Mouse (Mus musculus) liver, embryonic 13.5 days (tissue): ENCODE results near the gene Erbb4. TPM values are rescaled to one million over a fixed set of nuclear protein-coding genes. Genes with fewer than 3 reads are reported as not detected.

Experiments used
- ATAC-seq: fragments of 200-750 bp; cut with Nextera tagmentation; 2 replicates; pipeline ENCODE4 v1.8.0; 2017; ENCODE audit warnings: low read depth, mild to moderate bottlenecking, moderate number of reproducible peaks, moderate library complexity
- DNase-seq: peaks from one replicate; pipeline ENCODE4 v3.0.0; 2022
- H3K27ac ChIP-seq: fragments of 300-500 bp; sonication (generic); 2 replicates; pipeline ENCODE4 v1.5.1; 2015; ENCODE audit warnings: moderate library complexity, mild to moderate bottlenecking, inconsistent platforms
- H3K27me3 ChIP-seq: fragments of 300-500 bp; sonication (generic); 2 replicates; pipeline ENCODE4 v1.6.1; 2015; ENCODE audit warnings: mild to moderate bottlenecking, inconsistent platforms
- H3K36me3 ChIP-seq: fragments of 300-500 bp; sonication (generic); 2 replicates; pipeline ENCODE4 v1.6.1; 2015; ENCODE audit warnings: mild to moderate bottlenecking, inconsistent platforms
- H3K4me1 ChIP-seq: fragments of 300-500 bp; sonication (generic); replicated peaks from 2 replicates; pipeline ENCODE4 v1.6.1; 2015; ENCODE audit warnings: inconsistent platforms
- H3K4me2 ChIP-seq: fragments of 300-500 bp; sonication (generic); 2 replicates; pipeline ENCODE4 v1.6.1; 2015; ENCODE audit warnings: inconsistent platforms, mild to moderate bottlenecking, moderate library complexity
- H3K4me3 ChIP-seq: fragments of 300-500 bp; sonication (generic); replicated peaks from 2 replicates; pipeline ENCODE4 v1.5.1; 2015; ENCODE audit warnings: mild to moderate bottlenecking, inconsistent platforms
- H3K9ac ChIP-seq: fragments of 300-500 bp; sonication (generic); 2 replicates; pipeline ENCODE4 v1.6.1; 2015; ENCODE audit warnings: mild to moderate bottlenecking, inconsistent platforms
- H3K9me3 ChIP-seq: fragments of 300-500 bp; sonication (generic); replicated peaks from 2 replicates; pipeline ENCODE4 v1.6.1; 2016; ENCODE audit warnings: inconsistent platforms
- WGBS: fragments of 180-500 bp; shearing (Covaris S2); methylation state at CpG from one replicate; pipeline ENCODE4 v1.1.7; 2015; ENCODE audit not compliant: insufficient replicate concordance; 5-methylcytosine and 5-hydroxymethylcytosine counted together
- polyA plus RNA-seq: library from polyadenylated mRNA; unstranded; fragments of >200 nt; fragmentation: Nextera tagmentation; extraction: Ambion mirVana; gene quantifications from 2 replicates; pipeline ENCODE4 v1.2.1, GENCODE M21; 2015

Gene Erbb4
- polyA plus RNA-seq: 0.07 TPM in 1 of 2 replicates, not detected in the other

DNA sequence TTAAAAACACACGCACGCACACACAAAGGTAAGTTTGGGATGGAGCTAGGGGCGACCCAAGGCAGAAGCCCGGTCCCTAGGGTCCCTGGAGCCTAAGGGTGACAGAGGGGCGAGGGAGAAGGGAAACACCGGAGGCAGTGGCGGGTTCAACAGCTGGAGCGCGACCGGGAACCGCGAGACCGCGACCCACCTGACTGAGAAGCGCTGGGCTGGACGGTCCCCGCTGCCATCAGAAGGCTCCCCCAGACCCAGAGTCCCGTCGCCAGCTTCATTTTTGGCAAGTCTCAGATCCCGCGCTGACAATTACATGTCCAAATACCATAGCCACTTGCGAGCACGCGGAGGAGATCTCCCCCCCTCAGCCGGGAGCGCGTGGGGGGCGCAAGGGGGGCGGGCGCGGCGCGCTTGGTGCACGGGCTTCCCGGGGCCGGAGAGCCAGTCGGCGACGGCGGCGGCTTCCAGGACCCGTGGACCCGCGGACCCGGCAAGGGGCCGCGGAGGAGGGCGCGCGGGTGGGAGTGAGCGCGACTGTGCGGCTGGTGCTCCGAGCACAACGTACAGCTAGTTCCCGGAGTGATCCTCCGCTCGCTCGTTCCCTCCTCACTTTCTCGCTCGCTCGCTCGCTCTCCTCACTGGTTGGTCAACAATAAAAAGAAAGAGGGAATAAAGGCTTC lies at the start of gene Erbb4:
Gene Erbb4, minus strand, starts transcription at position 575 of the 674 bp plus-strand sequence.
- peaks cover 6% of the 10 kb centered on the region; the same call in 1 of the 2 replicates for H3K4me1 ChIP-seq
- no peak within 1 kb of the TSS for H3K27ac ChIP-seq
- no peaks in the 10 kb centered on the region for H3K9me3 ChIP-seq
- no peak for DNase-seq
- under 1% methylated on average over 63 of the region's 63 CpGs for WGBS
- H3K4me3 ChIP-seq: peak within 1 kb of the TSS; percentile 55
- no peak for ATAC-seq
- H3K4me2 ChIP-seq: peak within 1 kb of the TSS; percentile 76
- H3K27me3 ChIP-seq: peaks cover 64% of the 10 kb centered on the region
- H3K9ac ChIP-seq: no peak within 1 kb of the TSS
- H3K36me3 ChIP-seq: no peaks in the 10 kb centered on the region

DNA sequence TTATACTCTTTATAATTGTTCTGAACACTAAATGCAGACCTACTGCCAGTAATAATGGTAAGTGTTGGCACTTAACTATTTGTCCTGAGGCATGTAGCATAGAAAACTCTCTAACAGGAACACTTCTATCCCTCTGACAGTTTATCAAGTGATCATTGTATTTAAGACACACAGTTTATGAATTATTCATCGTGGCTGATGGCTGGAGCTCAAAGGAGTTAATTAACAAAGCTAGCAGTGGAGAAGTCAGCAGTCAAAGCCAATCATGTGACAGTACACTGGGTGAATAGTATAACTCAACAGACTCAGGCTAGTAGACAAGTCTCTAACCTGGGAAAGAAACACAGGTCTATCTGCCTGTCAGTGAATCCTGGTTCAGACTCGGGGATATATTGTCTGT lies 49.5 kb upstream of the Erbb4 start:
- no peaks in the 10 kb centered on the region for H3K36me3 ChIP-seq
- no peaks in the 10 kb centered on the region for H3K4me1 ChIP-seq
- ATAC-seq (no peak), DNase-seq (no peak)
- no peaks in the 10 kb centered on the region for H3K27me3 ChIP-seq
- 57% methylated on average over 2 of the region's 2 CpGs for WGBS
- no peak overlapping the region for H3K4me3 ChIP-seq
- H3K9me3 ChIP-seq: no peaks in the 10 kb centered on the region
- H3K4me2 ChIP-seq: no peak overlapping the region
- H3K27ac ChIP-seq: no peak overlapping the region
- H3K9ac ChIP-seq: no peak overlapping the region

DNA sequence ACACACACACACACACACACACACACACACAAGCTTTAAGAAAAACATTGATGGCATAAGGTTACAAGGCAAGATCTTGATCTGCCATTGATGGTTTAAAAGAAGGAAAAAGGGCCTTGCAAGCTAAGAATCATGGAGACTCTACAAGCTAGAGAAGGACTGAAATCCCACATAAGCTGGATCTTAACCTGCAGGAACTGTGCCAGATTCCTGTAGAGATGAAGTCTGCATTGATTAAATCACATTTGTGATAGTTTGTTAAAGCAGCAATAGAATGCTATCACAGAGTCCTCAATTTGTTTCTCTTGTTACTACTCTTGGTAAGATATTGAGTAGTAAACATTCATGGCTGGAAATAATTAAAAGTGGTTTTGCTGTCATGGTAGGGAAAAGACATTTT lies 33.5 kb upstream of the Erbb4 start:
- Histone ChIP-seq H3K4me1 (no peaks in the 10 kb centered on the region), H3K9me3 (no peaks in the 10 kb centered on the region), H3K9ac (no peak overlapping the region), H3K27ac (no peak overlapping the region), H3K4me3 (no peak overlapping the region), H3K4me2 (no peak overlapping the region), H3K36me3 (no peaks in the 10 kb centered on the region), H3K27me3 (no peaks in the 10 kb centered on the region)
- ATAC-seq (no peak), DNase-seq (no peak)

DNA sequence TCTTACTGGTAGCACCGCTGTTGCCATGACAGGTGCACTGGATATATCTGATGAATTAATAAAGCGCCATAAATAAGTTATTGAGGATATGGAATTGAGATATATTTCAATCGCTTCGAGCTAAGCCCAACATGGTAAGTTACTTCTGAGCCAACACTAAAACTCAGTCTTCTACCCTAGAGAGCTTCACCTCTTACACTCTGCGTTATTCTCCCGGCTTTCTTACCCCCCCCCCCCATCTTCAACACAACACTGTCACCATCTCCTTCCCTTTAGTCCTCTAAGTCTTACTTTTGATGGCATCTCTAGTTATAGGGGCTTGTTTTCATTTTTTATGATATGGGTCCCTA lies 31.6 kb upstream of the Erbb4 start:
- no peak for ATAC-seq
- no peak for DNase-seq
- Histone ChIP-seq H3K9me3 (no peaks in the 10 kb centered on the region), H3K4me1 (no peaks in the 10 kb centered on the region), H3K27ac (no peak overlapping the region), H3K4me3 (no peak overlapping the region), H3K9ac (no peak overlapping the region), H3K4me2 (no peak overlapping the region), H3K27me3 (no peaks in the 10 kb centered on the region), H3K36me3 (no peaks in the 10 kb centered on the region)
- 47% methylated on average over 6 of the region's 6 CpGs for WGBS

DNA sequence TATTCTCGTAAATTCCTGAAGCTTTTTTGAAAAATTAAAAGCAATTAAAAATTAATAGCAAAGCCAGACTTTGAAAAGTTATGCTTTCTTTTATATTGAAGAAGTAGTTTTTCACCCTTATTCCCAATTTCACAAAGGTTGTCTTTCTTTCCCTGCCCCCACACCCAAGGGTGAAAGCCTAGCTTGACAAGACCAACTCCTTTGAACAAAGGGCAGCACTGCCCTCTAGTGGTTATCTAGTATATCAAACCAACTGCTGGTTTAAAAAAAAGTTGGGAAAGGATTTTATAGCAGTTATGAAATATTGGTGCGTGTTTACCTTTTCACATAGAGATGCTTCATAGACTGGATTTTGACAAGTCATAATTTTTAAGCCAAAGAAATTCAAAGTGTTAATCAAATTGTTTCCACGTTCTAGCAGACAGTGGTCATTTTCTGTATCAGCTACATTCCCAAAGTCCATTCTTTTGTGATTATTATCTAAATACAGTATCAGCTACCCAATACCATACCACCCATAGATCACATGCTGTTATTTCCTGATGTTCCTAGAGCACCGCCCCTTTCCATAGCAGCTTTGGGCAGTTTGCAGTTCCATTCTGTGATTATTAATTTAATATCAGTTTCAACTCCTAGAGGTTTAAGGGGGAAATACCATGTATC lies 31.1 kb upstream of the Erbb4 start:
- Histone ChIP-seq H3K9me3 (no peaks in the 10 kb centered on the region), H3K4me2 (no peak overlapping the region), H3K4me1 (no peaks in the 10 kb centered on the region), H3K4me3 (no peak overlapping the region), H3K27ac (no peak overlapping the region), H3K27me3 (no peaks in the 10 kb centered on the region), H3K36me3 (no peaks in the 10 kb centered on the region), H3K9ac (no peak overlapping the region)
- no peak for ATAC-seq
- peak; percentile 2 for DNase-seq
- whole genome bisulfite sequencing: 34% methylated on average over 4 of the region's 4 CpGs

DNA sequence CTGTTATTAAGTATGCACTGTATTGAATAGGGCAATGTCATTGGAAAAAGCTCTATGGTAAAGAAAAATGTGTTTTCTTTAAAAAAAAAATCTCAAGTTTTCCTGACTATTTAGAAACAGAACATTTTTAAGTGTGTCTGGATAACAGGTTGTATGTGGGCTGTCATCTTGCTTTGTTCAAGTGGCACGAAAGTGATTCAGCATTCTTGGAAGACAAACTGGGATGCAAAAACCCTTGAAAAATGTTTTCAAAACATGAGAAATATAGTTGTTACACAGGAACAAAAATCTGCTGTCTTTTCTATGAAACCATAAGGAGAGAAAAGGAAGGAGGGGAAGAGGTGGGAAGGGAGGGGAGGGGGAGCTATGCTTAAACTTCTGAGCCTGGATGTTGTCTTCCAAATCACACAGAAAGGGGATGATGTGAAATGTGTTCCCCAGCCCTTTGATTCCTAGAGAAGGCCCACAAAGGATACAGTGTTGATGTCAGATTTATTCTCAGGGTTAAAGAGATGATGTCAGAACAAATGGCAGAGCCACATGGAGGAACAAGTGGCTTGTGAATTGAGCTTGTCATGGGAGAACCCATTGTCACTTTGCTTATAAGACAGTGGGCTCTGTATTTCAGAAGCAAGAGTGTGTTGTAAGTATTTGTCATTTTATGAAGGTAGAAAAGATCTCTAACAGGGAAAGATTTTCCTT lies 16.4 kb upstream of the Erbb4 start:
- no peak overlapping the region for H3K27ac ChIP-seq
- no peaks in the 10 kb centered on the region for H3K4me1 ChIP-seq
- ATAC-seq (no peak), DNase-seq (no peak)
- no peaks in the 10 kb centered on the region for H3K36me3 ChIP-seq
- H3K9ac ChIP-seq: no peak overlapping the region
- H3K4me3 ChIP-seq: no peak overlapping the region
- H3K27me3 ChIP-seq: no peaks in the 10 kb centered on the region
- no peaks in the 10 kb centered on the region for H3K9me3 ChIP-seq
- H3K4me2 ChIP-seq: no peak overlapping the region
- WGBS: 61% methylated on average over 1 of the region's 1 CpGs

DNA sequence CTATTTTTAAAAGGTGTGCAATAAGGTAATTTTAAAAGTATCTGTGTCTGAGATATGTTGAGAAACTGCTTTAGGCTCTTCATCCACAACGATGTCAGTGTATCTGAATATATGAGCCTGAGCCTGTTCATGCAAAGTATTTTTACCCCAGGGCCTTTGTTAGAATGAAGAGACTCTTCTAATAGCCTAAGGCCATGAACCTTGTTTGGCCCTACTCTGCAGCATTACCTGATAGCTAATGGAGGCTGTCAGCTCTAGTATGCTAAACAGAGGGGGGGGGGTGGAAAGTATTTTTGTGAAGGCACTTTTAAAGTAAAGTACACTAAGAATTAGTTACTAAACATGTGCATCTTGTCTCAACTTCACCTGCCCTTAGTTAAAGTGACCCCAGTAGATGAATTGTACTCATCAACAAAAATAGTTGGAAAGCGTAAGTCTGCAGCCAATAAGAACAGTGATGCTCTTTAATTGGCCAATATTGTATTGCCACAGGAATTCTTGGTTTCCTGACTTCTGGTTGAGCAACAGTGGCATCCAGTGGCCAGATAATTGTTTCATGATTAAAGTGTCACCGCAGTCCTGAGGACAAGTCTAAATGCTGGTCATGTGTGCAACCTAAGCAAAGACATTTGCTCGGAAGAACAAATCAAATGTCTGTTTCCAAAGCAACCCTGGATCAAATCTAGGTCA lies 10.5 kb upstream of the Erbb4 start:
- Histone ChIP-seq H3K4me2 (no peak overlapping the region), H3K36me3 (no peaks in the 10 kb centered on the region), H3K27me3 (no peaks in the 10 kb centered on the region), H3K27ac (no peak overlapping the region), H3K4me3 (no peak overlapping the region), H3K9ac (no peak overlapping the region), H3K9me3 (no peaks in the 10 kb centered on the region), H3K4me1 (no peaks in the 10 kb centered on the region)
- 67% methylated on average over 4 of the region's 4 CpGs for WGBS
- DNase-seq: no peak
- no peak for ATAC-seq

DNA sequence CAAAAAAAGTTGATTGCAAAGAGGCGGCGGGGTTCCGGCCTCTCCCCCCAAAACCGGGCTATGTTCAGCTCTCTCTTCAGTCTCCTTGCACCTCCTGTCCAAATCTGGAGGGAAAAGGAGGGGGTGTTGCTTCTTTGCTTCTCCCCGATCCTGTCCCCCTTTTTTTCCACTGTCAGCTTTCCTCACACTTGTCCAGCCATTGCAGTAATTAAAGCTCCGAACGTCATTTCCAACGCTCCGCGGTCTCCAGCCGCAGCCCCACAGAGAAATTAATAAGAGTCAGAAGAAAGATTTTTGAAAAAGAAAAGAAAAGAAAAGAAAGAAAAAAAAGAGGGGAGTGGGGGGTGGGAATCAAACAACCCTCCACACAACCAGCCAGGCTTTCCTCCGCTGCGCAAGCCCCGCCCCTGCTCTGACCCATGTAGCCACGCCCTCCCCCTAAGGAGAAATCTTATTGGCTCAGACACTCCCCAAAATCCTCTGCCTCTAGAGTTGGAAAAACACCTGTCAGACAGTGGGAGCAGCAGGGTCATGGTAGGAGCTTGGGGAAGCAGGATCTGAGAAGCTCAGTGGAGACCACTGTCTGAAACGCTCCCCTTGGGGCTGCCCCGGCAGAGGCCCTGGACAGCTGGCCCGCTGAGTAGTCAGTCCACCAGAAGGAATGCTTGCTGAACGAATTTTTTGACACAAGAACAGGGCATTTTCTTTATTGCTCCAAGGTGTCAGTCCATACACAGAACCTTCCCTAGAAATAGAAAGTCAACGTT lies 483 bp upstream of the Erbb4 start:
- 5% methylated on average over 20 of the region's 20 CpGs for WGBS

DNA sequence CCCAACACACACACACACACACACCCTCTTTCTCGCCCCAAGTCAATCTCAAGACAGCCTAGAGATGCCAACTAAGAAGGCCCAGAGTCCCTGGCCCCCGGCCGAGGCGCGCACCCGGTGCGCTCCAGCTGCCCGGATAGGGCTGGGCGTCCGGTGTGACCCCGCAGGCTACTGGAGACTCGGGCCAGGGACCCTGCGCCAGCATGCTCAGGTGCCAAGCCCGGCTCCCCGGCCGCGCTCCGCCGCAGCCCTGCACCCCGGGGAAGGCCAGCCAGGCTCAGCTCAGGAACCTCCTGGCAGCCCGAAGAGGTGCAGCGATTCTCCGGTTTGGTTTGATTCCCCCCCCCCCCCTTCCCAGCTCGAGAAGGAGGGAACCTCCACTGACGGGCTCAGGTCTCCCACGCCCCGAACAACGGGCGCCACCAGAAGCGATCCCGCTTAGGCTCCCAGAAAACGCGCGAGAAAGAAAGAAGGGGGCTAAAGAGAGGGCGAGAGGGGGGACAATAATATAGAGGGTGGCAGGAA lies 860 bp downstream of the Erbb4 start:
- ATAC-seq: no peak
- H3K9ac ChIP-seq: no peak overlapping the region

More for the DNA sequence above, 483 bp upstream of the Erbb4 start:
- ATAC-seq (peak; percentile 36; the same call in 1 of the 2 replicates), DNase-seq (no peak)
- peak overlapping the region; percentile 76 for H3K4me2 ChIP-seq
- peaks cover 62% of the 10 kb centered on the region for H3K27me3 ChIP-seq
- no peak overlapping the region for H3K9ac ChIP-seq
- H3K4me3 ChIP-seq: peak overlapping the region; percentile 55
- H3K9me3 ChIP-seq: no peaks in the 10 kb centered on the region
- H3K36me3 ChIP-seq: no peaks in the 10 kb centered on the region
- no peak overlapping the region for H3K27ac ChIP-seq
- H3K4me1 ChIP-seq: peaks cover 6% of the 10 kb centered on the region; the same call in 1 of the 2 replicates

DNA sequence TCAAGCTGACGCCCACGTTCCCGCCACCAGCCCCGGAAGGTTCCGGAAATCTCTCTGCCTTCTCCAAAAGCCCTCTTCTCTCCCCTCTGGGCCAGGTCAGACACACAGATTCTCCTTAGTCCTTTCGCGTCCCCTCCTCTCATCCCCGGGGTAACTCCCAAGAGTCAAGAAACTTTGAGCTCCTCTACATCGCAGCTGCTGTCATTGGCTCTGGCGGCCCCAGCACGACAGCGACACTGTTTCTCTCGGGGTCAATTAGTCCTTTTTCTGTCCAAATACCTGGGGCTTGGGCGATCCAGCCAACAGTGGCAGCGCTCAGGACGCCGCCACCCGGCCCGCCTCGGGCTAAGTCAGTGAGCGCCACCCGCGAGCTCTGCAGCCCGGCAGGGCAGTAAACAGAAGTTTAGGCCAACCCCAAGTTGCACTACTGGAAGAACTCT lies 1.5 kb downstream of the Erbb4 start:
- Histone ChIP-seq H3K27ac (no peak overlapping the region), H3K4me1 (peaks cover 6% of the 10 kb centered on the region; the same call in 1 of the 2 replicates), H3K4me3 (peak overlapping the region; percentile 55), H3K4me2 (peak overlapping the region; percentile 76), H3K9ac (no peak overlapping the region), H3K9me3 (no peaks in the 10 kb centered on the region), H3K27me3 (peaks cover 64% of the 10 kb centered on the region), H3K36me3 (no peaks in the 10 kb centered on the region)
- under 1% methylated on average over 24 of the region's 24 CpGs for WGBS
- ATAC-seq (no peak), DNase-seq (no peak)

More for the DNA sequence above, 860 bp downstream of the Erbb4 start:
- H3K4me2 ChIP-seq: peak overlapping the region; percentile 76
- H3K9me3 ChIP-seq: no peaks in the 10 kb centered on the region
- H3K4me1 ChIP-seq: peaks cover 6% of the 10 kb centered on the region; the same call in 1 of the 2 replicates
- peak overlapping the region; percentile 55 for H3K4me3 ChIP-seq
- DNase-seq: no peak
- peaks cover 64% of the 10 kb centered on the region for H3K27me3 ChIP-seq
- WGBS: 1% methylated on average over 33 of the region's 35 CpGs
- no peak overlapping the region for H3K27ac ChIP-seq
- no peaks in the 10 kb centered on the region for H3K36me3 ChIP-seq
